Mouse (Mus musculus) bone marrow, adult 2 months (tissue): ENCODE measurements around the gene Tnpo2.

ENCODE experiments used
- CTCF ChIP-seq: fragments of 200-500 bp; IDR thresholded peaks from 2 replicates; pipeline ENCODE4 v1.5.1; 2011; ENCODE audit warnings: low read length, control low read depth; ENCODE audit not compliant: control insufficient read depth, insufficient read depth
- POLR2A ChIP-seq: fragments of 200-500 bp; IDR thresholded peaks from 2 replicates; pipeline ENCODE4 v1.6.1; 2011; ENCODE audit warnings: low read depth, mild to moderate bottlenecking, control low read depth, low read length, borderline replicate concordance; ENCODE audit not compliant: control insufficient read depth

- TF ChIP-seq CTCF (no peak), POLR2A (no peak)
Observed at GRCm38 (mm10) chr8:85096196-85096595, 59.5 kb downstream of the Tnpo2 start.
